Mouse (Mus musculus): ENCODE measurements around the gene Sec1.

The Sec1 gene

GRCm38 (mm10) chr7:45705873-45706281, 11.7 kb upstream of the Sec1 start:
- no peak for DNase-seq (ENCODE audit: extremely low read depth, low read depth, low spot score)

GRCm38 (mm10) chr7:45705443-45705864, 11.3 kb upstream of the Sec1 start:
- no peak for DNase-seq (ENCODE audit: extremely low read depth, low read depth, low spot score)

- DNase-seq (ENCODE audit: extremely low read depth, low read depth, low spot score) = peak; percentile 99
Measured at GRCm38 (mm10) chr7:45704730-45705442, 10.7 kb upstream of the Sec1 start, which contains the start of gene Dbp. TSS of gene Dbp (plus strand) at chr7:45705088.

GRCm38 (mm10) chr7:45704046-45704559, 9.9 kb upstream of the Sec1 start:
- no peak for DNase-seq (ENCODE audit: extremely low read depth, low read depth, low spot score)

- no peak for DNase-seq (ENCODE audit: extremely low read depth, low read depth, low spot score)
Measured at GRCm38 (mm10) chr7:45703521-45704033, 9.4 kb upstream of the Sec1 start.

- DNase-seq (ENCODE audit: extremely low read depth, low read depth, low spot score) = no peak
Measured at GRCm38 (mm10) chr7:45702809-45703520, 8.8 kb upstream of the Sec1 start.

- no peak for DNase-seq (ENCODE audit: extremely low read depth, low read depth, low spot score)
Measured at GRCm38 (mm10) chr7:45702316-45702715, 8.1 kb upstream of the Sec1 start.

GRCm38 (mm10) chr7:45701607-45702006, 7.4 kb upstream of the Sec1 start:
- DNase-seq (ENCODE audit: extremely low read depth, low read depth, low spot score) = no peak

- no peak for DNase-seq (ENCODE audit: extremely low read depth, low read depth, low spot score)
Measured at GRCm38 (mm10) chr7:45701072-45701471, 6.9 kb upstream of the Sec1 start.

- no peak for DNase-seq (ENCODE audit: extremely low read depth, low read depth, low spot score)
Measured at GRCm38 (mm10) chr7:45700301-45701015, 6.3 kb upstream of the Sec1 start.

- DNase-seq (ENCODE audit: extremely low read depth, low read depth, low spot score) = no peak
Measured at GRCm38 (mm10) chr7:45699523-45700141, 5.4 kb upstream of the Sec1 start, which contains the start of gene Car11. TSS of gene Car11 (plus strand) at chr7:45699843.

GRCm38 (mm10) chr7:45697894-45698293, 3.7 kb upstream of the Sec1 start:
- no peak for DNase-seq (ENCODE audit: extremely low read depth, low read depth, low spot score)

GRCm38 (mm10) chr7:45695098-45695497, 896 bp upstream of the Sec1 start:
- no peak for DNase-seq (ENCODE audit: extremely low read depth, low read depth, low spot score)

GRCm38 (mm10) chr7:45692364-45692763, 1.8 kb downstream of the Sec1 start:
- no peak for DNase-seq (ENCODE audit: extremely low read depth, low read depth, low spot score)

GRCm38 (mm10) chr7:45689800-45690199, 4.4 kb downstream of the Sec1 start:
- DNase-seq (ENCODE audit: extremely low read depth, low read depth, low spot score) = no peak

- DNase-seq (ENCODE audit: extremely low read depth, low read depth, low spot score) = no peak
Measured at GRCm38 (mm10) chr7:45689099-45689498, 5.1 kb downstream of the Sec1 start.

- no peak for DNase-seq (ENCODE audit: extremely low read depth, low read depth, low spot score)
Measured at GRCm38 (mm10) chr7:45686841-45687240, 7.4 kb downstream of the Sec1 start.

- DNase-seq (ENCODE audit: extremely low read depth, low read depth, low spot score) = no peak
Measured at GRCm38 (mm10) chr7:45685811-45686210, 8.4 kb downstream of the Sec1 start.

- no peak for DNase-seq (ENCODE audit: extremely low read depth, low read depth, low spot score)
Measured at GRCm38 (mm10) chr7:45683396-45684050, 10.7 kb downstream of the Sec1 start, which contains the start of gene Ntn5. TSS of gene Ntn5 (plus strand) at chr7:45684022.
